ENCODE assay signal across 8 mouse cellular contexts in genomic region chrX:137038000-137038483, GRCm38 (mm10). TPM values are rescaled to one million over a fixed set of nuclear protein-coding genes. Genes with fewer than 3 reads are reported as not detected.
A peak's percentile ranks its signal among the peaks of the same experiment; 100 is the strongest.
DNase-seq lines count a peak whose midpoint lies in the region; ATAC-seq and TF ChIP-seq lines count a peak whose summit lies in the region.

TSS of gene Slc25a53 (minus strand) at chrX:137038302.

- no peaks in the 10 kb centered on the region for H3K9me3 ChIP-seq in heart, embryonic 13.5 days
- no peaks in the 10 kb centered on the region for H3K9me3 ChIP-seq in kidney, postnatal 0 days (replicated peaks; ENCODE audit: low read length)
- H3K9me3 ChIP-seq in liver, embryonic 11.5 days (ENCODE audit: control insufficient read depth, low read length), result no peaks in the 10 kb centered on the region

- DNase-seq in kidney, postnatal 0 days (ENCODE audit: low spot score), result peak; percentile 86
- DNase-seq in liver, embryonic 11.5 days (ENCODE audit: low spot score), result peak; percentile 83
- peak; percentile 65 to 82 for DNase-seq in spleen, postnatal 4 days (ENCODE audit: low spot score in 2 of 2)

- peak within 1 kb of the TSS; percentile 8 for H3ac ChIP-seq in myocyte (ENCODE audit: control insufficient read depth, insufficient read length)

- H3K4me1 ChIP-seq in brown adipose tissue, adult 24 weeks (ENCODE audit: control insufficient read depth, insufficient read depth, insufficient read length, low read length), result no peaks in the 10 kb centered on the region; the same call in 1 of the 2 replicates
- peaks cover 7% of the 10 kb centered on the region; the same call in 1 of the 2 replicates for H3K4me1 ChIP-seq in heart, embryonic 13.5 days
- H3K4me1 ChIP-seq in kidney, postnatal 0 days (replicated peaks; ENCODE audit: insufficient read depth, low read length), result no peaks in the 10 kb centered on the region
- H3K4me1 ChIP-seq in liver, embryonic 11.5 days (replicated peaks; ENCODE audit: control insufficient read depth, insufficient read depth, low read length), result no peaks in the 10 kb centered on the region

- H3K9ac ChIP-seq in heart, embryonic 13.5 days, result peak within 1 kb of the TSS; percentile 83
- peak within 1 kb of the TSS; percentile 67 for H3K9ac ChIP-seq in kidney, postnatal 0 days (ENCODE audit: low read depth, low read length)
- H3K9ac ChIP-seq in liver, embryonic 11.5 days (ENCODE audit: low read depth, low read length), result peak within 1 kb of the TSS; percentile 62

- TF ChIP-seq CTCF in kidney, postnatal 0 days (IDR thresholded peaks at IDR 0.05; ENCODE audit: low read depth), result no peak

- H3K4me2 ChIP-seq in heart, embryonic 13.5 days, result peak within 1 kb of the TSS; percentile 73
- H3K4me2 ChIP-seq in kidney, postnatal 0 days (ENCODE audit: low read length), result peak within 1 kb of the TSS; percentile 58
- peak within 1 kb of the TSS; percentile 63 for H3K4me2 ChIP-seq in liver, embryonic 11.5 days
- peak within 1 kb of the TSS; percentile 60 for H3K4me2 ChIP-seq in myocyte (ENCODE audit: low read depth)

- peak within 1 kb of the TSS; percentile 82 for H3K4me3 ChIP-seq in brown adipose tissue, adult 24 weeks (ENCODE audit: insufficient read depth, low read depth, low read length)
- peak within 1 kb of the TSS; percentile 62 for H3K4me3 ChIP-seq in heart, embryonic 13.5 days
- peak within 1 kb of the TSS; percentile 48 for H3K4me3 ChIP-seq in kidney, postnatal 0 days (replicated peaks; ENCODE audit: low read depth, low read length)
- H3K4me3 ChIP-seq in liver, embryonic 11.5 days (ENCODE audit: low read depth, low read length), result peak within 1 kb of the TSS; percentile 58
- H3K4me3 ChIP-seq in myocyte, result peak within 1 kb of the TSS; percentile 48

- TF ChIP-seq POLR2A in myocyte (IDR thresholded peaks at IDR 0.05; ENCODE audit: insufficient read length, low read depth), result no peak

- H3K27ac ChIP-seq in brown adipose tissue, adult 24 weeks (replicated peaks; ENCODE audit: low read depth, low read length), result peak within 1 kb of the TSS; percentile 93
- peak within 1 kb of the TSS; percentile 87 for H3K27ac ChIP-seq in heart, embryonic 13.5 days (replicated peaks)
- H3K27ac ChIP-seq in kidney, postnatal 0 days, result peak within 1 kb of the TSS; percentile 83
- peak within 1 kb of the TSS; percentile 58; the same call in 1 of the 2 replicates for H3K27ac ChIP-seq in liver, embryonic 11.5 days (ENCODE audit: low read depth, low read length)

- peak; percentile 94 for ATAC-seq in CD4-positive, CD25-positive, alpha-beta regulatory T cell, adult 4 months
- peak; percentile 96 for ATAC-seq in erythroid progenitor cell, adult 5-6 weeks (replicated peaks; ENCODE audit: low FRiP score, poor library complexity, severe bottlenecking)
- peak; percentile 58; the same call in 1 of the 2 replicates for ATAC-seq in heart, embryonic 13.5 days (ENCODE audit: extremely low read depth, insufficient number of reproducible peaks, low FRiP score, low TSS enrichment)
- ATAC-seq in kidney, postnatal 0 days (replicated peaks; ENCODE audit: low FRiP score, low read depth), result peak; percentile 96
- peak; percentile 92 for ATAC-seq in liver, embryonic 11.5 days (replicated peaks; ENCODE audit: low FRiP score)

- WGBS in heart, embryonic 13.5 days, result 18% methylated on average over 31 of the region's 31 CpGs
- 36% methylated on average over 31 of the region's 31 CpGs for WGBS in kidney, postnatal 0 days
- WGBS in liver, embryonic 11.5 days, result 24% methylated on average over 31 of the region's 31 CpGs

- peaks cover 15% of the 10 kb centered on the region for H3K79me2 ChIP-seq in myocyte (ENCODE audit: control insufficient read depth, insufficient read depth)

- H3K27me3 ChIP-seq in heart, embryonic 13.5 days (replicated peaks), result no peaks in the 10 kb centered on the region
- no peaks in the 10 kb centered on the region for H3K27me3 ChIP-seq in kidney, postnatal 0 days (ENCODE audit: insufficient read depth, low read length)
- H3K27me3 ChIP-seq in liver, embryonic 11.5 days (replicated peaks; ENCODE audit: control insufficient read depth, insufficient read depth, low read length), result no peaks in the 10 kb centered on the region
- no peaks in the 10 kb centered on the region for H3K27me3 ChIP-seq in myocyte (ENCODE audit: control insufficient read depth, insufficient read depth, insufficient read length)

- no peaks in the 10 kb centered on the region for H3K36me3 ChIP-seq in heart, embryonic 13.5 days
- H3K36me3 ChIP-seq in kidney, postnatal 0 days (ENCODE audit: insufficient read depth, low read length), result no peaks in the 10 kb centered on the region
- H3K36me3 ChIP-seq in liver, embryonic 11.5 days (ENCODE audit: control insufficient read depth, insufficient read depth, low read length), result no peaks in the 10 kb centered on the region
- no peaks in the 10 kb centered on the region for H3K36me3 ChIP-seq in myocyte (ENCODE audit: control insufficient read depth, insufficient read depth)

TF ChIP-seq in myocyte, 11 proteins besides CTCF, POLR2A, EP300 and RAD21:
- TF ChIP-seq CEBPB (IDR thresholded peaks at IDR 0.05; ENCODE audit: insufficient read depth, poor library complexity, severe bottlenecking) (no peak), MYOD1 (IDR thresholded peaks at IDR 0.05; ENCODE audit: control insufficient read depth in 1 of 3, insufficient read length in 2 of 3, low read depth in 2 of 3) (no peak), TCF12 (IDR thresholded peaks at IDR 0.05; ENCODE audit: insufficient read depth, poor library complexity, severe bottlenecking) (no peak), REST (IDR thresholded peaks at IDR 0.05; ENCODE audit: insufficient read depth, insufficient read length) (no peak), TCF3 (IDR thresholded peaks at IDR 0.05; ENCODE audit: insufficient read length, low read depth) (no peak), MAX (IDR thresholded peaks at IDR 0.05; ENCODE audit: low read depth) (no peak)
TF ChIP-seq in myocyte: peak in this region for 0.

RNA-seq across cellular contexts. Expression of gene Slc25a53, which starts in this region (rescaled TPM):
- polyA plus RNA-seq in CD4-positive, CD25-positive, alpha-beta regulatory T cell, adult 4 months (2017; shearing (Covaris generic)), result 1 to 10 TPM; 5.9 to 9.5 TPM
- 4.5 and 10.0 TPM in 2 replicates for polyA plus RNA-seq in brown adipose tissue, adult 24 weeks (2012; ENCODE audit: insufficient read depth, insufficient read length, missing spikeins)
- total RNA-seq in erythroid progenitor cell, adult 5-6 weeks (2015; ENCODE audit: low replicate concordance), result 1.4 and 1.7 TPM in 2 replicates
- 0.91 and 4.5 TPM in 2 replicates for total RNA-seq in erythroid progenitor cell, adult 5-6 weeks (2017; ENCODE audit: low replicate concordance)
- 5.6 and 6.4 TPM in 2 replicates for polyA plus RNA-seq in heart, embryonic 13.5 days (2015; fragmentation: Nextera tagmentation; extraction: Ambion mirVana)
- polyA plus RNA-seq in kidney, postnatal 0 days (2015; fragmentation: Nextera tagmentation; extraction: Ambion mirVana), result 9.5 and 9.9 TPM in 2 replicates
- 3.7 and 5.0 TPM in 2 replicates for polyA plus RNA-seq in liver, embryonic 11.5 days (2014; fragmentation: Nextera tagmentation; extraction: Ambion mirVana)
- 1.1 TPM for polyA plus RNA-seq in myocyte (2012; fragmentation: generic; extraction: Trizol)

Comparison
In these comparisons a context has a peak if more than half of its experiments do, and no peak if none do; other contexts are left out.
1. Peak in every context shown above with its lines: DNase-seq, ATAC-seq, H3K4me3 ChIP-seq and H3K27ac ChIP-seq.